Comparison of ENCODE assay signal across 16 mouse cellular contexts in genomic region chr1:191793888-191794532, GRCm38 (mm10). TPM values are rescaled to one million over a fixed set of nuclear protein-coding genes. Genes with fewer than 3 reads are reported as not detected.
A peak's percentile ranks its signal among the peaks of the same experiment; 100 is the strongest.
DNase-seq lines count a peak whose midpoint lies in the region; ATAC-seq lines count a peak whose summit lies in the region.
"Had no signal": no experiment of that assay in that cellular context is flagged by ENCODE, and none has a peak within 500 bp of the region (broad histone marks: within the 10 kb centered on the region; RNA-seq: fewer than 3 reads in every experiment).

No protein-coding gene starts in this region.

- no peak overlapping the region for H3K4me3 ChIP-seq in kidney, embryonic 14.5 days (ENCODE audit: low read length)
- no peak overlapping the region for H3K4me3 ChIP-seq in embryonic facial prominence, embryonic 10.5 days
- no peak overlapping the region for H3K4me3 ChIP-seq in intestine, embryonic 16.5 days (ENCODE audit: low read length)
- no peak overlapping the region for H3K4me3 ChIP-seq in liver, embryonic 15.5 days (replicated peaks)
- no peak overlapping the region for H3K4me3 ChIP-seq in hindbrain, embryonic 16.5 days (ENCODE audit: low read length)
- H3K4me3 ChIP-seq: embryonic facial prominence, embryonic 12.5 days; forebrain, embryonic 12.5 days; heart, adult 2 months; hindbrain, embryonic 13.5 days; limb, embryonic 13.5 days; neural tube, embryonic 13.5 days had no signal

- 69% methylated on average over 7 of the region's 7 CpGs for WGBS in kidney, embryonic 14.5 days
- 86% methylated on average over 7 of the region's 7 CpGs for WGBS in embryonic facial prominence, embryonic 10.5 days
- 55% methylated on average over 7 of the region's 7 CpGs for WGBS in intestine, embryonic 16.5 days
- 60% methylated on average over 7 of the region's 7 CpGs for whole genome bisulfite sequencing in liver, embryonic 15.5 days (ENCODE audit: insufficient replicate concordance)
- WGBS in hindbrain, embryonic 16.5 days: 88% methylated on average over 7 of the region's 7 CpGs

- ATAC-seq in kidney, embryonic 14.5 days (ENCODE audit: low FRiP score, low TSS enrichment): peak; percentile 32; the same call in 1 of the 2 replicates
- peak; percentile 74 for ATAC-seq in intestine, embryonic 16.5 days
- peak; percentile 56 for ATAC-seq in liver, embryonic 15.5 days (ENCODE audit: insufficient read depth)
- ATAC-seq in hindbrain, embryonic 16.5 days: no peak

- H3K27ac ChIP-seq in kidney, embryonic 14.5 days (ENCODE audit: low read depth, low read length): no peak overlapping the region
- peak overlapping the region; percentile 20; the same call in 1 of the 2 replicates for H3K27ac ChIP-seq in embryonic facial prominence, embryonic 10.5 days (replicated peaks)
- no peak overlapping the region for H3K27ac ChIP-seq in intestine, embryonic 16.5 days (ENCODE audit: low read length)
- H3K27ac ChIP-seq in liver, embryonic 15.5 days (replicated peaks): no peak overlapping the region
- no peak overlapping the region for H3K27ac ChIP-seq in hindbrain, embryonic 16.5 days (ENCODE audit: low read depth, low read length)
- H3K27ac ChIP-seq: forebrain, embryonic 12.5 days; heart, adult 2 months; hindbrain, embryonic 13.5 days; limb, embryonic 13.5 days; neural tube, embryonic 13.5 days had no signal

- no peak overlapping the region for H3K4me2 ChIP-seq in kidney, embryonic 14.5 days (replicated peaks; ENCODE audit: low read depth, low read length)
- no peak overlapping the region for H3K4me2 ChIP-seq in intestine, embryonic 16.5 days (ENCODE audit: low read depth, low read length)
- H3K4me2 ChIP-seq in liver, embryonic 15.5 days: no peak overlapping the region
- no peak overlapping the region for H3K4me2 ChIP-seq in hindbrain, embryonic 16.5 days (ENCODE audit: low read length)
- H3K4me2 ChIP-seq: embryonic facial prominence, embryonic 12.5 days; forebrain, embryonic 12.5 days; hindbrain, embryonic 13.5 days; limb, embryonic 13.5 days; neural tube, embryonic 13.5 days had no signal

- no peaks in the 10 kb centered on the region for H3K36me3 ChIP-seq in kidney, embryonic 14.5 days (ENCODE audit: control insufficient read depth, insufficient read depth, low read length)
- H3K36me3 ChIP-seq in embryonic facial prominence, embryonic 10.5 days (replicated peaks): no peaks in the 10 kb centered on the region
- no peaks in the 10 kb centered on the region for H3K36me3 ChIP-seq in intestine, embryonic 16.5 days (ENCODE audit: control insufficient read depth, insufficient read depth, low read length)
- H3K36me3 ChIP-seq in liver, embryonic 15.5 days (replicated peaks): no peaks in the 10 kb centered on the region
- no peaks in the 10 kb centered on the region for H3K36me3 ChIP-seq in hindbrain, embryonic 16.5 days (ENCODE audit: control insufficient read depth, insufficient read depth, low read length)
- H3K36me3 ChIP-seq: embryonic facial prominence, embryonic 12.5 days; forebrain, embryonic 12.5 days; hindbrain, embryonic 13.5 days; limb, embryonic 13.5 days; neural tube, embryonic 13.5 days had no signal

- 0 out of 2 replicates have a peak, but pooled peaks cover 3% of the 10 kb centered on the region for H3K9me3 ChIP-seq in kidney, embryonic 14.5 days (ENCODE audit: control insufficient read depth, low read length)
- H3K9me3 ChIP-seq in embryonic facial prominence, embryonic 10.5 days: peaks cover 13% of the 10 kb centered on the region; the same call in 1 of the 2 replicates
- H3K9me3 ChIP-seq in intestine, embryonic 16.5 days (ENCODE audit: control insufficient read depth, low read length): peaks cover 3% of the 10 kb centered on the region; the same call in 1 of the 2 replicates
- no peaks in the 10 kb centered on the region for H3K9me3 ChIP-seq in liver, embryonic 15.5 days (replicated peaks)
- peaks cover 4% of the 10 kb centered on the region for H3K9me3 ChIP-seq in hindbrain, embryonic 16.5 days (ENCODE audit: control insufficient read depth, low read length)

- H3K27me3 ChIP-seq in kidney, embryonic 14.5 days (ENCODE audit: control insufficient read depth, insufficient read depth, low read length): no peaks in the 10 kb centered on the region
- no peaks in the 10 kb centered on the region for H3K27me3 ChIP-seq in embryonic facial prominence, embryonic 10.5 days (replicated peaks; ENCODE audit: low read depth, poor library complexity, severe bottlenecking)
- no peaks in the 10 kb centered on the region for H3K27me3 ChIP-seq in intestine, embryonic 16.5 days (replicated peaks; ENCODE audit: control insufficient read depth, insufficient read depth, low read length)
- H3K27me3 ChIP-seq in liver, embryonic 15.5 days: no peaks in the 10 kb centered on the region
- H3K27me3 ChIP-seq in hindbrain, embryonic 16.5 days (replicated peaks; ENCODE audit: control insufficient read depth, insufficient read depth, low read length): no peaks in the 10 kb centered on the region
- H3K27me3 ChIP-seq: embryonic facial prominence, embryonic 12.5 days; forebrain, embryonic 12.5 days; hindbrain, embryonic 13.5 days; limb, embryonic 13.5 days; neural tube, embryonic 13.5 days had no signal

- no peak for DNase-seq in kidney, adult 11 months
- DNase-seq in embryonic facial prominence, embryonic 10.5 days (ENCODE audit: low spot score): no peak
- no peak for DNase-seq in gastrocnemius, postnatal 25 days
- DNase-seq in right cerebral cortex, postnatal 14 days: no peak
- DNase-seq: adrenal gland, postnatal 25 days; cerebellum, postnatal 25 days had no signal

- no peak overlapping the region for H3K9ac ChIP-seq in kidney, embryonic 14.5 days (ENCODE audit: low read depth, low read length)
- no peak overlapping the region for H3K9ac ChIP-seq in intestine, embryonic 16.5 days (ENCODE audit: low read depth, low read length)
- H3K9ac ChIP-seq in liver, embryonic 15.5 days: no peak overlapping the region
- H3K9ac ChIP-seq in hindbrain, embryonic 16.5 days (ENCODE audit: low read depth, low read length): no peak overlapping the region
- H3K9ac ChIP-seq: embryonic facial prominence, embryonic 12.5 days; forebrain, embryonic 12.5 days; hindbrain, embryonic 13.5 days; limb, embryonic 13.5 days; neural tube, embryonic 13.5 days had no signal

- H3K4me1 ChIP-seq in kidney, embryonic 14.5 days (ENCODE audit: control insufficient read depth, insufficient read depth, low read length): no peaks in the 10 kb centered on the region
- H3K4me1 ChIP-seq in embryonic facial prominence, embryonic 10.5 days: peaks cover 8% of the 10 kb centered on the region; the same call in 1 of the 2 replicates
- H3K4me1 ChIP-seq in intestine, embryonic 16.5 days (ENCODE audit: control insufficient read depth, insufficient read depth, low read length): peaks cover 10% of the 10 kb centered on the region
- H3K4me1 ChIP-seq in liver, embryonic 15.5 days (replicated peaks): peaks cover 13% of the 10 kb centered on the region
- H3K4me1 ChIP-seq in hindbrain, embryonic 16.5 days (ENCODE audit: control insufficient read depth, insufficient read depth, low read depth, low read length): no peaks in the 10 kb centered on the region
- H3K4me1 ChIP-seq: embryonic facial prominence, embryonic 12.5 days; forebrain, embryonic 12.5 days; hindbrain, embryonic 13.5 days; limb, embryonic 13.5 days; neural tube, embryonic 13.5 days had no signal

RNA-seq across cellular contexts. Expression of gene Nek2, which starts 27.2 kb away (rescaled TPM):
- polyA plus RNA-seq in kidney, embryonic 14.5 days (2014; fragmentation: Nextera tagmentation; extraction: Ambion mirVana): 26.3 and 45.5 TPM in 2 replicates
- polyA plus RNA-seq in embryonic facial prominence, embryonic 10.5 days (2016; fragmentation: Nextera tagmentation; extraction: Ambion mirVana): 60.0 and 62.2 TPM in 2 replicates
- polyA plus RNA-seq in intestine, embryonic 16.5 days (2015; fragmentation: Nextera tagmentation; extraction: Ambion mirVana): 43.1 and 44.1 TPM in 2 replicates
- 33.5 and 34.1 TPM in 2 replicates for polyA plus RNA-seq in liver, embryonic 15.5 days (2015; fragmentation: Nextera tagmentation; extraction: Ambion mirVana)
- 7.5 and 9.4 TPM in 2 replicates for polyA plus RNA-seq in hindbrain, embryonic 16.5 days (2015; fragmentation: Nextera tagmentation; extraction: Ambion mirVana)
- total RNA-seq in gastrocnemius, postnatal 25 days (2021): under 1 TPM; 0.26 to 0.80 TPM
